Mouse (Mus musculus): ENCODE measurements around the gene Ccdc134. TPM values are rescaled to one million over a fixed set of nuclear protein-coding genes. Genes with fewer than 3 reads are reported as not detected.
"Not testable (repeated sequence)": the region's sequence is repeated elsewhere in the genome, so short reads cannot be mapped to it uniquely, and the experiment has no call there.

The Ccdc134 gene
- 12.2 and 12.7 TPM in 2 replicates for polyA plus RNA-seq (2015; fragmentation: Nextera tagmentation; extraction: Ambion mirVana)

DNA sequence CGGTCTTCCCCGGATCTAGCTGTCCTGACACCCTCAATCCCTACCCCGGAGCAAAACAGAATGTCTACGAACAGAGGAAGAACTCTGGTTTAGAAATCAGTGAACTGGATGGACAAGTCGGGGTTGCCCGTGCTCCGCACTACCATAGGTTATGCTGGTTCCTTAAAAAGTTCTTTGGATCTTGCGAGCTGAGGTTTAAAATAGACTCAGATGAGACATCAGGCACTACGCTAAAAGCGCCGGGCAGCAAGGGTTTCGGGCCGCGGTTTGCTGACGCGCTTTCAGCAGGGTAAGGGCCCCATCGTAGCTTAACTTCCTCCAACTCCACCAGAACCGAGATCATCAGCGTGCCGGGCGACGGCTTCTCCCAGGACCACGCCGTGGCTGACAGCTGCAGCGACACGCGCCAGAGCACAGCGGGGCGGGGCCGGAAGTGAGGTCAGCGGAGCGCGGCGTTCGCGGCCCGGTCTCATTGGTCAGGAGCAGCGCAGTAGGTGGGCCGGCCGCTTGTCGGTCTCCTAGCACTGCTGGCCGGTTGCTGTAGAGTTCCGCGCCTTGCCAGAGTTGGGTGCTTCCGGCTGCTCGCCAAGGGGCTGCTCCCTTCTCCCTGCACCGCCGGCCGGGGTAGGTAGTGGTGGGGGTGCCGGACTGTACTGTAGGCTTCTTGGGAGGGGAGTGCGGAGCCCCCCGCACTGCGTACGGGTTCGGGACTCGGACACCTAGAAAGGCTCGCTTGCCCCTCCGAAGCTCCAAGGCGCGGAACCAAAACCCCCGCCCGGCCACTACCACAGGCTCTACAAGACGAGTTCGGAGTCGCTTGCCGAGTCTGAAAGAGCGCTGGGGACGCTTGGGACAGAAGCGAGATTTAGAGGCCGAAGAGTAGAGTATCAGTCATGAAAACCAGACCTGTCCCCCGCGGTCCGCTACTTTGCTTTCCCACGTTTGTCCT, at the start of gene Ccdc134:
TSS of gene Ccdc134 (plus strand) at position 497 of the 949 bp plus-strand sequence.
- Histone ChIP-seq H3K4me3 (peak within 1 kb of the TSS; percentile 80), H3K27ac (peak within 1 kb of the TSS; percentile 74), H3K9me3 (no peaks in the 10 kb centered on the region), H3K4me1 (peaks cover 16% of the 10 kb centered on the region), H3K36me3 (replicated peaks) (no peaks in the 10 kb centered on the region), H3K9ac (peak within 1 kb of the TSS; percentile 71), H3K4me2 (peak within 1 kb of the TSS; percentile 75), H3K27me3 (replicated peaks) (no peaks in the 10 kb centered on the region)
- ATAC-seq (replicated peaks) = peak; percentile 99
- WGBS = 1% methylated on average over 74 of the region's 74 CpGs

DNA sequence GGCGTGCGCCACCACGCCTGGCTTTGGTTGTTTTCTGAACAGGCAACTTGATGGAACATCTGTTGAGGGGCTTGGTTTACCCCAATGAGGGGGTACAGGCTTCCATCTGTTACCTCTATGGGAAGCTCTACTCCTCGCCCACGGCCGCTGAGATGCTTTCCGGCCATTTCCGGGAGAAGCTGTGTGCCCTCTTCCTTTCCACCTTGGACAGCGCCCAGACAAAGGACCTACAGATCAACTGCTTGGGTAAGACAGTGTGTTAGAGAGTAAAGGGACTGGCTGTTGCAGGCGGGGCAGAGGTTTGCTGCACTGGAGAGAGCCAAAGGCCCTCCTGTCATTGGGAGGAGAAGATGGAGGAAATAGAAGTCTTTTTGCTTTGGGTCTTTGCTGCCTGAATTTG, 47.8 kb upstream of the Ccdc134 start:
- Histone ChIP-seq H3K27me3 (replicated peaks) (no peaks in the 10 kb centered on the region), H3K27ac (no peak overlapping the region), H3K4me2 (no peak overlapping the region), H3K9me3 (no peaks in the 10 kb centered on the region), H3K9ac (no peak overlapping the region), H3K36me3 (replicated peaks) (no peaks in the 10 kb centered on the region), H3K4me1 (no peaks in the 10 kb centered on the region), H3K4me3 (no peak overlapping the region)
- 66% methylated on average over 10 of the region's 10 CpGs for WGBS
- no peak for ATAC-seq (replicated peaks)

DNA sequence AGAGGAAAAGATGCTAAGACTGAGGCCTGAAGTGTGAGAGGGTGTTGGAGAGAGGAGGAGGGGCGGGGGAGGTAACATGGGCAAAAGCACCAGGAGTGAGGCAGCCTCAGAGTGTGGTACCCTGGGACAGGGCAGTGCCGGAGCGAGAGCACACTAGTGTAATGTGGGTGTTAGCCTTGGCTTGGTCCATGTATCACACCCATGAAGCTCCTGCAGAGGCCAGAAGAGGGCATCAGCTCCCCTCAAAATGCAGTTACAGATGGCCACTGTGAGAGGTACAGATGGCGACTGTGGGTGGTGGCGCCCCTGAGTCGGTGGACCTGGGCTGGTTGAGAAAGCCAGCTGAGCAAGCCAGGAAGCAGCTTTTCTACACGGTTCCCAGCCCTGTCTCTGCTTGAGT, 46.6 kb upstream of the Ccdc134 start:
- no peaks in the 10 kb centered on the region for H3K4me1 ChIP-seq
- no peak for ATAC-seq (replicated peaks)
- H3K36me3 ChIP-seq (replicated peaks) = no peaks in the 10 kb centered on the region
- no peak overlapping the region for H3K9ac ChIP-seq
- no peak overlapping the region for H3K27ac ChIP-seq
- no peak overlapping the region for H3K4me2 ChIP-seq
- H3K4me3 ChIP-seq = no peak overlapping the region
- 35% methylated on average over 7 of the region's 7 CpGs for WGBS
- H3K27me3 ChIP-seq (replicated peaks) = no peaks in the 10 kb centered on the region
- no peaks in the 10 kb centered on the region for H3K9me3 ChIP-seq

DNA sequence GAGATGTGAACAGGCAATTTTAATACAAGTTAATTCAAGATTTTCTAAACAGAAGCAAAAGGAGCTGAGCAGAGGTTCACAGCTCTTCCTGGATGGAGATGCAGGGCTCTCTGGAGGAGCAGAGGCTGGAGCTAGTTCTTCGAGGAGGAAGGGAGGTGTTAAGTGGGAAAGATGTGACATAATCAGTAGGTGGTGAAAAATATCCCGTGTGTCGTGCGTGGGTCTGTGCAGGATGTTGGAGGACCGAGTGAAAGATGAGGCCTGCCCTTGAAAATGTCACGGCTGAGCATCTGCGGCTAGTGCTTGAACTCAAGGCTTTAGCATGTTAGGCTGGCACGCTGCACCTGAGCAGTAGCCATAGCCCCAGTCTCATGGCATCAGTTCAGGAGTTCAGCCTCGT, 42.1 kb upstream of the Ccdc134 start:
- ATAC-seq (replicated peaks) = no peak
- Histone ChIP-seq H3K4me1 (no peaks in the 10 kb centered on the region; the same call in 1 of the 2 replicates), H3K9ac (no peak overlapping the region), H3K4me3 (no peak overlapping the region), H3K4me2 (no peak overlapping the region), H3K36me3 (replicated peaks) (no peaks in the 10 kb centered on the region), H3K27ac (no peak overlapping the region), H3K9me3 (no peaks in the 10 kb centered on the region), H3K27me3 (replicated peaks) (no peaks in the 10 kb centered on the region)
- 88% methylated on average over 9 of the region's 9 CpGs for WGBS

DNA sequence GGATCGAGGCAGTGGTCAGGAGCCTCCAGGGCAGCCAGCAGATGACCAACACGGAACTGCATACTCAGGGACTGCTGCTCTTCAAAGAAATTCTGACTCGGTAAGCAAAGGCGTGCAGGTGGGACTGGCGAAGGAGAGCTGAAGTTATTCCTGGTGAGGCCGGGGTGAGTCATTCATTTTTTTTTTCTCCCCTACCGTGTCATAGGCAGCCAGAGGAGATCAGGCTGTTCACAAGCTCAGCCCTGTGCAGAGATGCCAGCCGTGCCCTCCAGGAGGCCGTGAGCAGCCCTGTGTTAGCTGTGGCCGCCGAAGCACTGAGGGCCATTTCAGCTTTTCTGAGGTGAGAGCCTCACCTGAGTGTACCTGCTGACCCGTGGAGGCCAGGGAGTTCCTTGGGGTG, 41.6 kb upstream of the Ccdc134 start:
- Histone ChIP-seq H3K9ac (no peak overlapping the region), H3K4me3 (no peak overlapping the region), H3K27ac (no peak overlapping the region), H3K36me3 (replicated peaks) (no peaks in the 10 kb centered on the region), H3K4me1 (no peaks in the 10 kb centered on the region; the same call in 1 of the 2 replicates), H3K9me3 (no peaks in the 10 kb centered on the region), H3K4me2 (no peak overlapping the region), H3K27me3 (replicated peaks) (no peaks in the 10 kb centered on the region)
- ATAC-seq (replicated peaks) = no peak
- 87% methylated on average over 12 of the region's 12 CpGs for WGBS

DNA sequence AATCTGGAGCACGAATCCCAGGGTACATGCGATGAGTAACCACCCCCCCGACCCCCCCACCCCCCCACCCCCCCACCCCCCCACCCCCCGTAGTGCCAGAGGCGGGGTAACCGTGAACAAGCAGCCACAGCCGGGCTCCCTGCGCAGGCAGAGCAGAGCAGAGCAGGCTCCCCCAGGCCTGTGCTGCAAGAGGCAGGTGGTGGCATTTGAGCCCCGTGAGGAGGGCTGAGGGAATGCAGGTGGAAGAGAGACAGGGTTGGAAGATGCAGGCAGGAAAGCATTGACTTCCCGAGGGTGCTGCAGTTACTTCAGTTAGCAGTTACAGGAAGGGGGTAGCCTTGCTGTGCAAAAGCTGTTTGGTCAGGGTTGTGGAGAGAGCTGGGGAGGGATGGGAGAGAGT, 40.5 kb upstream of the Ccdc134 start:
- 13% methylated on average over 10 of the region's 10 CpGs for WGBS
- no peak overlapping the region for H3K9ac ChIP-seq
- no peaks in the 10 kb centered on the region for H3K9me3 ChIP-seq

DNA sequence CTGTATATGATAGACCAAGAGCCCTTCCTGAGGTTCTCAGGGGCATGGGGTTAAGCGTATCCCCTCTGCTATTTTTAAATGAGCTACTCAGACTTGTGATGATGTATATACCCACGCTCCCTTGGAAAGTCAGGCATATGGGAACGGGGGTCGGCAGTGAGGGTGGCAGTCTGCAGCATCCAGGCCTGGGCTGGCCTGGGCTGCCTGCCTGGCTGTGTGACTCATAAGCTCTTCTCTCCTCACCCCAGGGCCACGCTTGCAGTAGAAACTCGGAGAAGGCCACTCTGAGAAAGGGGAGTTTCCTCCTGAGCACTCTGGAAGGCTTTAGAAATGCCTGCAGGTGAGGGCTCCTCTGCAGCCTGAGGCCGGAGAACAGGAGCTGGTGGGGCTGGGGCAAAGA, 36.7 kb upstream of the Ccdc134 start:
- Histone ChIP-seq H3K27me3 (replicated peaks) (no peaks in the 10 kb centered on the region), H3K4me2 (no peak overlapping the region), H3K27ac (no peak overlapping the region), H3K4me1 (no peaks in the 10 kb centered on the region; the same call in 1 of the 2 replicates), H3K4me3 (no peak overlapping the region), H3K9me3 (no peaks in the 10 kb centered on the region), H3K9ac (no peak overlapping the region), H3K36me3 (replicated peaks) (no peaks in the 10 kb centered on the region)
- ATAC-seq (replicated peaks) = no peak
- WGBS = 87% methylated on average over 7 of the region's 7 CpGs

More for the DNA sequence above, 40.5 kb upstream of the Ccdc134 start:
- Histone ChIP-seq H3K27me3 (replicated peaks) (no peaks in the 10 kb centered on the region), H3K4me1 (no peaks in the 10 kb centered on the region; the same call in 1 of the 2 replicates), H3K4me3 (no peak overlapping the region), H3K36me3 (replicated peaks) (no peaks in the 10 kb centered on the region), H3K4me2 (no peak overlapping the region), H3K27ac (no peak overlapping the region)
- no peak for ATAC-seq (replicated peaks)

DNA sequence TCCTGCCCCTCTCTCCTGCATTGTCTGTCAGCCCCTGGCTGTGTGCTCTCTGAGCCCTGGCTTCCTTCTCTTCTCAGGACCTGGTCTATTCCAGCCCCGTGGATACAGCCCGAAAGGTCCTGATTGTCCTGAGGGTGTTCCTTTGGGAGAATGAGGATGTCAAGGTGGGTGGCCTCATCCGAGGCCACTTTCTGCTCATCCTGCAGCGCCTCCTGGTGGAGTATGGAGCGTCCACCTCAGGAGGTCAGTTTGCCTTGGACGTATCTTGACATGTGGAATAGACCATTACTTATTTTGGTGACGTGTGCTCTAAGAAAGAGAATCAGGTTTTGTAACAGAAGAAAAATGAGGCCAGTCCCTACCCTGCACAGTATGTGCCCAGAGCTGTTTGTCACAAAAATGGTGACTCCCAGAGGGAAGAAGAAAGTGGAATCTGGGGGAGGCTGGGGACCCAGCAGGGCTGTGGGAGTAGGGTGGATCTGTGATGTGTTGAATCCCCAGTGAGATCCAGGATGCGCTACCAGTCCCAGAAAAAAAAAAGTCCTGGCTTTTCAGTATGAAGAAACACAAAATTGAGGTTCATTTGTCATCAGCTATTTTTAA, 20.7 kb upstream of the Ccdc134 start:
- WGBS = 14% methylated on average over 8 of the region's 8 CpGs

DNA sequence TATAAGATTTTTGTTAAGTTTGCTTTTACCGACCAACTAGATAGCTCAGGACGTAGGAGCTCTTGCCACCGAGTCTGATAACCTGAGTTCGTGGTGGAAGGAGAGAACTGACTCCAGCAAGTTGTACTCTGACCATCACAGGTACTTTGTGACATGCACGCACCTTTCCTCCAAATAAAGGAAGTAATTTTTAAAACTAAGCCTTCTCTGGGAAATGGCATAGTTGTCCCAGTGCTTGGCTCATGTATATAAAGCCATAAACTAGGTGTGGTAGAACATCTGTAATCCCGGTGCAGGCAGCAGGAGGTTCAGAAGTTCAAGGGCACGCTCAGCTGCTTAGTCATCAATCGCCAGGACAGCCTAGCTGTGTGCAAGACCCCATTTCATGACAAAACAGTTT, 7.2 kb upstream of the Ccdc134 start:
- H3K9me3 ChIP-seq = no peaks in the 10 kb centered on the region
- H3K4me2 ChIP-seq = no peak overlapping the region
- 87% methylated on average over 8 of the region's 8 CpGs for WGBS
- no peaks in the 10 kb centered on the region for H3K36me3 ChIP-seq (replicated peaks)
- no peak overlapping the region for H3K4me3 ChIP-seq
- ATAC-seq (replicated peaks) = no peak
- no peak overlapping the region for H3K9ac ChIP-seq
- H3K4me1 ChIP-seq = no peaks in the 10 kb centered on the region
- no peak overlapping the region for H3K27ac ChIP-seq
- no peaks in the 10 kb centered on the region for H3K27me3 ChIP-seq (replicated peaks)

More for the DNA sequence above, 20.7 kb upstream of the Ccdc134 start:
- no peak overlapping the region for H3K9ac ChIP-seq
- H3K36me3 ChIP-seq (replicated peaks) = no peaks in the 10 kb centered on the region
- no peaks in the 10 kb centered on the region for H3K9me3 ChIP-seq
- no peak overlapping the region for H3K4me3 ChIP-seq
- H3K27me3 ChIP-seq (replicated peaks) = no peaks in the 10 kb centered on the region
- H3K4me2 ChIP-seq = no peak overlapping the region
- ATAC-seq (replicated peaks) = no peak
- no peak overlapping the region for H3K27ac ChIP-seq
- H3K4me1 ChIP-seq = no peaks in the 10 kb centered on the region

DNA sequence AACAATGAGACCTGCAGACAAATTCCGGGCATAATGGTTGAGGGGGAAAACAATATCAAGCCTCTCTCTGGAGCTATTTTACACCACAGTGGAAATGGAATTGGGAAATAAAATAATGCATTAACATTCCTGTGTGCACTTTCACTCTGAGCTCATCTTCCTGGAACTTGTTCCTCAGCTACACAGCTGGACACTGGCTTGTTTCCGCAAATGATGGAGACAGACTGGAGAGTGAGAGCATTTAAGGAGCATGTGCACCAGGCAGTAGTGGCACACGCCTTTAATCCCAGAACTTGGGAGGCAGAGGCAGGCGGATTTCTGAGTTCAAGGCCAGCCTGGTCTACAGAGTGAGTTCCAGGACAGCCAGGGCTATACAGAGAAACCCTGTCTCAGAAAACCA, 1.0 kb upstream of the Ccdc134 start:
- not testable (repeated sequence) for ATAC-seq (replicated peaks); H3K27ac ChIP-seq; H3K9me3 ChIP-seq; H3K36me3 ChIP-seq (replicated peaks); H3K27me3 ChIP-seq (replicated peaks); H3K9ac ChIP-seq
- H3K4me2 ChIP-seq = peak overlapping the region; percentile 75; the same call in 1 of the 2 replicates
- peaks cover 16% of the 10 kb centered on the region for H3K4me1 ChIP-seq
- 81% methylated on average over 4 of the region's 4 CpGs for WGBS
- peak overlapping the region; percentile 80; the same call in 1 of the 2 replicates for H3K4me3 ChIP-seq

DNA sequence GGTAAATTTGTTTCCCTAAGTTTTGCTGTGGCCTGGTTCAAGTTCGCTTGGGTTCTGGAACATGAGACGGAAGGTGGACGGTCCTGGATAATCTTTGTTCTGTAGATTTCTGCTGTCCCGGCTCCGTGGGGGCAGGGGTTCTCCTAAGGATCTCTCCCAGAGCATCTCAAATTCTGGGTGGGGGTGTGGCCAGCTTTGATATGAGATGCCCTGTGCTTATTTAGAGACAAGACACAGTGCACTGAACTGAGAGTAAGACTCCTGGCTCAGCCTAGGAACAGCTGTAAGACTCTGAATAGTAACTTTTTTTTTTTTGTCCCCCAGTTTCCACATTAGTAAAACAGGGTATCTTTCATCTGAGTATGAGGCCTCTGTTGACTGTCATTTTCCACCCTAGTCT, 676 bp downstream of the Ccdc134 start:
- Histone ChIP-seq H3K9ac (peak overlapping the region; percentile 71), H3K27me3 (replicated peaks) (no peaks in the 10 kb centered on the region), H3K4me3 (peak overlapping the region; percentile 80), H3K27ac (peak overlapping the region; percentile 74; the same call in 1 of the 2 replicates), H3K4me1 (peaks cover 16% of the 10 kb centered on the region), H3K4me2 (peak overlapping the region; percentile 75), H3K9me3 (no peaks in the 10 kb centered on the region), H3K36me3 (replicated peaks) (no peaks in the 10 kb centered on the region)
- no peak for ATAC-seq (replicated peaks)
- 4% methylated on average over 5 of the region's 5 CpGs for WGBS

DNA sequence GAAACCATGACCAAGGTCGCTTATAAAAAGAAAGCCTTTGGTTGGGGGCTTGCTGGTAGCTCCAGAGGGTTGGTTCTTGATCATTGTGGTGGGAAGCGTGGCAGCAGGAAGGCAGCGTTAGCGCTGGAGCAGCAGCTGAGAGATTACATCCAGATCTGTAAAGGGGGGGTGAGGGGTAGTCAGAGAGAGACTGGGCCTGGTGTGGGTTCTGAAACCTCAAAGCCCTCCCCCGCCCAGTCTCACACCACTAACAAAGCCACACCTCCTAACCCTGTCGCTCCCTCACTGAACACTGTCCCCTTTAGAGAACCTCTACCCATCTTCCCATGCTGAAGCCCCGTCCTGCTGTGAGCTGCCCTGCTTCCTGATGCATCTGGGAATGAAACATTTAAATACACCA, 2.9 kb downstream of the Ccdc134 start:
- no peak overlapping the region for H3K9ac ChIP-seq
- H3K36me3 ChIP-seq (replicated peaks) = no peaks in the 10 kb centered on the region
- H3K4me2 ChIP-seq = no peak overlapping the region
- peaks cover 16% of the 10 kb centered on the region for H3K4me1 ChIP-seq
- no peak overlapping the region for H3K27ac ChIP-seq
- no peak overlapping the region for H3K4me3 ChIP-seq
- ATAC-seq (replicated peaks) = no peak
- no peaks in the 10 kb centered on the region for H3K9me3 ChIP-seq
- no peaks in the 10 kb centered on the region for H3K27me3 ChIP-seq (replicated peaks)
- WGBS = 65% methylated on average over 7 of the region's 7 CpGs
